Mouse (Mus musculus) heart, embryonic 11.5 days (tissue): ENCODE measurements around the gene Gipc1. TPM values are rescaled to one million over a fixed set of nuclear protein-coding genes. Genes with fewer than 3 reads are reported as not detected.
A peak's percentile ranks its signal among the peaks of the same experiment; 100 is the strongest.

Experiments
- ATAC-seq: fragments of 200-750 bp; cut with Nextera tagmentation; replicated peaks from 2 replicates; pipeline ENCODE4 v1.8.0; 2017; ENCODE audit warnings: moderate library complexity; ENCODE audit not compliant: insufficient number of reproducible peaks, low FRiP score, low TSS enrichment
- H3K27ac ChIP-seq: fragments of 300-500 bp; sonication (generic); 2 replicates; pipeline ENCODE4 v1.5.1; 2014; ENCODE audit warnings: mild to moderate bottlenecking, low read depth, low read length
- H3K27me3 ChIP-seq: fragments of 300-500 bp; sonication (generic); 2 replicates; pipeline ENCODE4 v1.6.1; 2014; ENCODE audit warnings: mild to moderate bottlenecking, low read length, mixed read lengths; ENCODE audit not compliant: control insufficient read depth, insufficient read depth
- H3K36me3 ChIP-seq: fragments of 300-500 bp; sonication (generic); 2 replicates; pipeline ENCODE4 v1.6.1; 2014; ENCODE audit warnings: mild to moderate bottlenecking, low read length, moderate library complexity, mixed read lengths; ENCODE audit not compliant: control insufficient read depth, insufficient read depth
- H3K4me1 ChIP-seq: fragments of 300-500 bp; sonication (generic); 2 replicates; pipeline ENCODE4 v1.6.1; 2014; ENCODE audit warnings: low read length; ENCODE audit not compliant: control insufficient read depth, insufficient read depth
- H3K4me2 ChIP-seq: fragments of 300-500 bp; sonication (generic); 2 replicates; pipeline ENCODE4 v1.6.1; 2014; ENCODE audit warnings: mild to moderate bottlenecking, moderate library complexity
- H3K4me3 ChIP-seq: fragments of 300-500 bp; sonication (generic); 2 replicates; pipeline ENCODE4 v1.5.1; 2014; ENCODE audit warnings: low read depth, low read length
- H3K9ac ChIP-seq: fragments of 300-500 bp; sonication (generic); 2 replicates; pipeline ENCODE4 v1.6.1; 2014; ENCODE audit warnings: mild to moderate bottlenecking, low read depth, low read length, moderate library complexity
- H3K9me3 ChIP-seq: fragments of 300-500 bp; sonication (generic); replicated peaks from 2 replicates; pipeline ENCODE4 v1.6.1; 2016; ENCODE audit warnings: low read length; ENCODE audit not compliant: control insufficient read depth
- WGBS: fragments of 180-500 bp; shearing (Covaris S2); extraction: QIAGEN DNeasy Blood & Tissue Kit; methylation state at CpG from one replicate; pipeline ENCODE4 v1.1.7; 2014; ENCODE audit not compliant: insufficient replicate concordance; 5-methylcytosine and 5-hydroxymethylcytosine counted together
- polyA plus RNA-seq: library from polyadenylated mRNA; unstranded; fragments of >200 nt; fragmentation: Nextera tagmentation; extraction: Ambion mirVana; gene quantifications from 2 replicates; pipeline ENCODE4 v1.2.1, GENCODE M21; 2014

Gipc1 gene
- polyA plus RNA-seq, 1 experiment from 2014 or later, result 171 TPM

GRCm38 (mm10) chr8:83665969-83666865, 13.7 kb downstream of the Gipc1 start, which contains the start of gene Ptger1:
Ptger1 (plus strand) TSS chr8:83666678.
- no peaks in the 10 kb centered on the region for H3K9me3 ChIP-seq
- peaks cover 5% of the 10 kb centered on the region; the same call in 1 of the 2 replicates for H3K36me3 ChIP-seq
- H3K27me3 ChIP-seq, result peaks cover 17% of the 10 kb centered on the region
- H3K27ac ChIP-seq, result no peak within 1 kb of the TSS
- 0 out of 2 replicates have a peak within 1 kb of the TSS, but pooled peaks have one; percentile 39 for H3K9ac ChIP-seq
- 25% methylated on average over 14 of the region's 14 CpGs for WGBS
- no peak for ATAC-seq
- H3K4me2 ChIP-seq, result no peak within 1 kb of the TSS; the same call in 1 of the 2 replicates
- H3K4me3 ChIP-seq, result no peak within 1 kb of the TSS
- peaks cover 34% of the 10 kb centered on the region for H3K4me1 ChIP-seq

DNA sequence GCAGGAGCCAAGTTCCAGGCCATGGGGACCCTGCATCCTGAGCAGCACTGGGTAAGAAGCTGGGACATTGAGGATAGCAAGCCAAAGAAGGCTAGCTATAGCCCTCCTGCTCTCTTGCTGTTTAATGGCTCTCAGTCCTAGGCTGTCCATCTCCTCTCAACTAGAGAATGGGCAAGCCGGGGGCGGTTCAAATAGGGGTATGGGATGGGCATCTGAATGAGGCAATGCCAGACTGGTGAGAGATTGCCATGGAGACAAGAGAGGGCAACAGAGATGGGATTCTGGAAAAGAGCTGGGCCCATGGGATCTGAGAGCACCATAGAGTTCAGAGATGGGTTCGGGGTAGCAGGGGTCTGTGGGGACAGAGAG, 14.4 kb downstream of the Gipc1 start:
- Histone ChIP-seq H3K27me3 (peaks cover 17% of the 10 kb centered on the region), H3K4me1 (peaks cover 30% of the 10 kb centered on the region), H3K9ac (0 out of 2 replicates have a peak overlapping the region, but pooled peaks have one; percentile 39), H3K4me3 (no peak overlapping the region), H3K4me2 (no peak overlapping the region; the same call in 1 of the 2 replicates), H3K36me3 (peaks cover 9% of the 10 kb centered on the region), H3K9me3 (no peaks in the 10 kb centered on the region), H3K27ac (no peak overlapping the region)
- WGBS, result 90% methylated on average over 3 of the region's 3 CpGs
- no peak for ATAC-seq

DNA sequence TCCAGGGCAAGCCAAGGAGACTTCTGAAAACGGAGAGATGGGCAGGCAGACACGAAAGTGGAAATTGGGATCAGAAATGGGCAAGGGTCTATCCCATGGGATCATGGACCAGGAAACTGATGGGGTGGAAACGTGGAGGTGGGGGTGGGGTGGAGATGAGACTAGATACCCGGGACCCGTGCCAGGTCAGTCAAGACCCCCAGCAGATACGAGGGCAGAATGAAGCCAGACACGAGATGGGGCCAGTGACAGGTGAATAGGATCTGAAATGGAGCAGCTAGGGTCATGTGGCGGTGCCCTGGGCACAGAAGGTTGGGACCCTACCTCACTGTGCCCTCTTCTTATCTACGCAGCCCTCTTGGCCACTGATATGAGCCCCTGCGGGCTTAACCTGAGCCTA, 15.0 kb downstream of the Gipc1 start:
- ATAC-seq, result no peak
- peak overlapping the region; percentile 36; the same call in 1 of the 2 replicates for H3K4me3 ChIP-seq

DNA sequence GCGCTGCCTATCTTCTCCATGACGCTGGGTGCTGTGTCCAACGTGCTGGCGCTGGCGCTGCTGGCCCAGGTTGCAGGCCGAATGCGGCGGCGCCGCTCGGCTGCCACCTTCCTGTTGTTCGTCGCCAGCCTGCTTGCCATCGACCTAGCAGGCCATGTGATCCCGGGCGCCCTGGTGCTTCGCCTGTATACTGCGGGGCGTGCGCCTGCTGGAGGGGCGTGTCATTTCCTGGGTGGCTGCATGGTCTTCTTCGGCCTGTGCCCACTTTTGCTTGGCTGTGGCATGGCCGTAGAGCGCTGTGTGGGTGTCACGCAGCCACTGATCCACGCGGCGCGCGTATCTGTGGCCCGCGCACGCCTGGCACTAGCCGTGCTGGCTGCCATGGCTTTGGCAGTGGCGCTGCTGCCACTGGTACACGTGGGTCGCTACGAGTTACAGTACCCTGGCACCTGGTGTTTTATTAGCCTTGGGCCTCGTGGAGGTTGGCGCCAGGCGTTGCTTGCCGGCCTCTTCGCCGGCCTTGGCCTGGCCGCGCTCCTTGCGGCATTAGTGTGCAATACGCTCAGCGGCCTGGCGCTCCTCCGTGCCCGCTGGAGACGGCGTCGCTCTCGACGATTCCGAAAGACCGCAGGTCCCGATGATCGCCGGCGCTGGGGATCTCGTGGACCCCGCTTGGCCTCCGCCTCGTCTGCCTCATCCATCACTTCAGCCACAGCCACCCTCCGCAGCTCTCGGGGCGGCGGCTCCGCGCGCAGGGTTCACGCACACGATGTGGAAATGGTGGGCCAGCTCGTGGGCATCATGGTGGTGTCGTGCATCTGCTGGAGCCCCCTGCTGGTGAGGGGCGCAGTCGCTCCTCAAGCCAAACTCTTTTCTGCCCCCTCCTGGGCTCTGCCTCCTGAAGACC, 15.8 kb downstream of the Gipc1 start:
- Histone ChIP-seq H3K4me2 (peak overlapping the region; percentile 70), H3K4me3 (peak overlapping the region; percentile 36), H3K4me1 (peaks cover 18% of the 10 kb centered on the region), H3K27me3 (peaks cover 17% of the 10 kb centered on the region), H3K9ac (peak overlapping the region; percentile 69), H3K27ac (no peak overlapping the region), H3K9me3 (no peaks in the 10 kb centered on the region), H3K36me3 (peaks cover 15% of the 10 kb centered on the region)
- no peak for ATAC-seq
- 25% methylated on average over 80 of the region's 80 CpGs for WGBS

More for the DNA sequence above, 15.0 kb downstream of the Gipc1 start:
- Histone ChIP-seq H3K4me2 (peak overlapping the region; percentile 70; the same call in 1 of the 2 replicates), H3K27me3 (peaks cover 17% of the 10 kb centered on the region), H3K9ac (no peak overlapping the region; the same call in 1 of the 2 replicates), H3K27ac (no peak overlapping the region), H3K36me3 (peaks cover 13% of the 10 kb centered on the region), H3K9me3 (no peaks in the 10 kb centered on the region), H3K4me1 (peaks cover 23% of the 10 kb centered on the region)
- 68% methylated on average over 10 of the region's 10 CpGs for WGBS

- H3K4me3 ChIP-seq, result no peak overlapping the region
- ATAC-seq, result no peak
- peak overlapping the region; percentile 70 for H3K4me2 ChIP-seq
- H3K36me3 ChIP-seq, result peaks cover 20% of the 10 kb centered on the region
- H3K9me3 ChIP-seq, result no peaks in the 10 kb centered on the region
- no peak overlapping the region; the same call in 1 of the 2 replicates for H3K27ac ChIP-seq
- no peak overlapping the region for H3K9ac ChIP-seq
- peaks cover 18% of the 10 kb centered on the region for H3K4me1 ChIP-seq
- H3K27me3 ChIP-seq, result peaks cover 17% of the 10 kb centered on the region
- WGBS, result 72% methylated on average over 16 of the region's 16 CpGs
Observed at GRCm38 (mm10) chr8:83669013-83669412, 16.5 kb downstream of the Gipc1 start.

DNA sequence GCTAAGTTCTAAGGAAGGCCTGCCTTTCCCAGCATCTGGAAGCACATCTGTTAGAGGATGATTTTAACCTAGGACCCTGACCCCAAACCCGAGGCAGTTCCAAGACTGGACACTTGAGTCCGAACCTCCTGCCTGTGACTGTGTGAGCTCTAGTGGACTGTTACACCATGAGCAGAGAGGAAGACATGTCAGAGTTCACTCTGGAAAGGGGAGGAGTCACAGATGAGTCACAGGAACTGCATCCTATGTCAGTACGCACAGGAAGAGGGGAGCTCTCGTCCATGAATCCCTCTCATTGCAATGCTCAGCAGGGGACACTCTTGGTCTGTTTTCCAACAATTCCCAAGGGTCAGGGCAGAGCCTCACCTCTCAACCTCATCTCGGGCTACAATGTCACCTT, 20.5 kb downstream of the Gipc1 start:
- Histone ChIP-seq H3K9ac (no peak overlapping the region), H3K4me2 (no peak overlapping the region), H3K9me3 (no peaks in the 10 kb centered on the region), H3K4me1 (peaks cover 9% of the 10 kb centered on the region), H3K27me3 (peaks cover 6% of the 10 kb centered on the region), H3K36me3 (peaks cover 24% of the 10 kb centered on the region), H3K4me3 (no peak overlapping the region), H3K27ac (no peak overlapping the region)
- 55% methylated on average over 5 of the region's 5 CpGs for WGBS
- ATAC-seq, result no peak

DNA sequence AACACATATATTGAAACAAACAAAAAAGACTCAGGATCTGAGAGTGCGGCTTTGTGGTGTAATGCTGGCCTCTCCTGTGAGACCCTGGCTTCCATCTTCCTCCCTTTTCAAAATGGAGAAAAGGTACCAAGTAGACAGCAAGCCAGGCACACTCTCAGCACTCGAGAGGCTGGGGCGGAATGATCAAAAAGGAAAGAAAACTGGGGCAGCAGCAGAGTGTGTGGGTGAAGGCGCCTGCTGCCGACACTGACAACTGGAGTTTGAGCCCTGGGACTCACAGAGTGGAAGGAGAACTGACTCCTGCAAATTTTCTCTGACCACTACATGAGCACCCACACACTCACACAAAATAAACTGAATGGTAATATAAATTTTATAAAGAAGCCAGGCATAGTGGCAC, 22.0 kb downstream of the Gipc1 start:
- Histone ChIP-seq H3K27me3 (no peaks in the 10 kb centered on the region), H3K9ac (no peak overlapping the region), H3K4me3 (no peak overlapping the region), H3K4me2 (no peak overlapping the region), H3K27ac (no peak overlapping the region), H3K36me3 (peaks cover 29% of the 10 kb centered on the region), H3K9me3 (no peaks in the 10 kb centered on the region), H3K4me1 (no peaks in the 10 kb centered on the region)
- ATAC-seq, result no peak
- WGBS, result 90% methylated on average over 5 of the region's 5 CpGs

DNA sequence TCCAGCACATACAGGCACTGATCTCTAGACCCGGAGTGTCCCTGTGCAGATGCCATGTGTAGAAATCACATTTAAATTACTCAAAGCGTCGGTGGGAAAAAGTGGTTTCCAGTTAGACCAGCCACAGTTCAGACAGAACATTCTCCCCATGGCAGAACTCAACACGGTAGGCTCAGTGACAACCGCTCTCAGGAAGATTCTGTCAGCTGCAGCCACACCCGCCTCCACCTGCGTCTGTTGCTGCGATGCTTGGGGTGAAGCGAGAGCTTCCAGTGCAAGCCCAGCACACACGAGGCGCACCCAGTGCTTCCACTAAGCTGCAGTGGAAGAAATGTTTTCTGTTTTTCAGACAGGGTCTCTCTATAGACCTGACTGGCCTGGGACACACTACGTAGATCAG, 27.4 kb downstream of the Gipc1 start:
- no peak overlapping the region for H3K9ac ChIP-seq
- WGBS, result 91% methylated on average over 12 of the region's 12 CpGs
- no peaks in the 10 kb centered on the region for H3K9me3 ChIP-seq
- ATAC-seq, result no peak
- no peak overlapping the region for H3K4me2 ChIP-seq
- no peak overlapping the region for H3K4me3 ChIP-seq
- H3K36me3 ChIP-seq, result peaks cover 22% of the 10 kb centered on the region
- H3K27ac ChIP-seq, result no peak overlapping the region
- peaks cover 10% of the 10 kb centered on the region for H3K4me1 ChIP-seq
- H3K27me3 ChIP-seq, result no peaks in the 10 kb centered on the region
